Mouse (Mus musculus) spleen, postnatal 36 days (tissue): ENCODE measurements around the gene Gna15.

Source experiments
- DNase-seq, 2 experiments: peaks; one replicate each; pipeline ENCODE4 v3.0.0; 2022; ENCODE audit warnings: low spot score in 2 of 2, mixed read lengths in 1 of 2

Gene Gna15

DNA sequence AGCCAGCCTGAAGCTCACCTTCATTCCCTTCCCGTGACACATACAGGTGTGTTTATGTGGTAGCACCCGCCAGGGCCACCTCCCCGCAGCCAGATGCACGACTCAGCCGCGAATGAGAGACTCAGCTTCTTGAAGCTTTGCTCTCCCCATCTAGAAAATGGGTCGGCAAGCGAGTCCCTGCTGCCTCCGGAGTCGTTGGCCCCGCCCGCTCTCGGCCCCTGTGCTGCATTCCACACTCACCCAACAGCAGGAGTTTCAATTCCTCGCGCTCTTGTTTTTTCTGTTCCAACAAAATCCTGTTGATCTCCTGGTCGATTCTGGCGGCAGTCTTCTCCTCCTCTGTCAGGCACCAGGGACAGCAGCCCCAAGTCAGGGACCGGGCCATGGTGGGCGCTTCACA is 455 bp downstream of the Gna15 start:
- no peak for DNase-seq

DNA sequence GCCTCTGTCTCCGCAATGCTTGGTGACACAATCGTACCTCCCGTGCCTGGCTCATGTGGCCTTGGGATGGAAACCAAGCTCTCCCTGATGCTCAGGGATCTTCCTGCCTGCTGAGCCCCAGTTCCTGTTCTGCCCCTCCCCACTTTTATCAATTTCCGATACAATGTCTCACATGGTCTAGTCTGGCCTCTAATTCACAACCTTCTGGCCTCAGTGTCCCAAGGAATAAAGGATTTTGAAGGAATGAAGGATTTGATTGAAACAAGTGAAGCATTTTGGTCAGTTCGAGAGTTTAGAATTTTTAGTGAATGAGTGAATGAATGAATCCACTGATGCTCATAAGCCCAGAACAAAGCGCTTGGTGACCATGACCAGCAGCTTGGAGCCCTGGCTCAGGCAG is 883 bp downstream of the Gna15 start:
- DNase-seq = no peak

DNA sequence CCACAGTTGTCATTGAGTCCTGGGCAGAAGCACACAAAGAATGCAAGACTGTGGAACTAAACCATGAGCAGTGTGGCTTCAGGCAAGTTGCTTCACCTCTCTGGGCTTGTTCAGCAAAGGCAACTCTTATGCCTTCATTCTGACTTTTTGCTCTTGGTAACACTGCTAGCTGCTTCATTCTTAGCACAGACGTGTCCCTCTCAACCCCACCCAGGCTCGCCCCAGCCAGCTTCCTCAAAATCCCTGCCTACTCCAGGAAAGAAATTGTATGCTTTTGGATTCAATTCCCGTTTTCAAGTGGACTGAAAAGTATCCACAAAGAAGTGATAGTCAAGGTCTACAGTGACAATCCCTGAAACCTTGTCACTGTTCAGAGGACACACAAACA is 4.1 kb downstream of the Gna15 start:
- no peak for DNase-seq

DNA sequence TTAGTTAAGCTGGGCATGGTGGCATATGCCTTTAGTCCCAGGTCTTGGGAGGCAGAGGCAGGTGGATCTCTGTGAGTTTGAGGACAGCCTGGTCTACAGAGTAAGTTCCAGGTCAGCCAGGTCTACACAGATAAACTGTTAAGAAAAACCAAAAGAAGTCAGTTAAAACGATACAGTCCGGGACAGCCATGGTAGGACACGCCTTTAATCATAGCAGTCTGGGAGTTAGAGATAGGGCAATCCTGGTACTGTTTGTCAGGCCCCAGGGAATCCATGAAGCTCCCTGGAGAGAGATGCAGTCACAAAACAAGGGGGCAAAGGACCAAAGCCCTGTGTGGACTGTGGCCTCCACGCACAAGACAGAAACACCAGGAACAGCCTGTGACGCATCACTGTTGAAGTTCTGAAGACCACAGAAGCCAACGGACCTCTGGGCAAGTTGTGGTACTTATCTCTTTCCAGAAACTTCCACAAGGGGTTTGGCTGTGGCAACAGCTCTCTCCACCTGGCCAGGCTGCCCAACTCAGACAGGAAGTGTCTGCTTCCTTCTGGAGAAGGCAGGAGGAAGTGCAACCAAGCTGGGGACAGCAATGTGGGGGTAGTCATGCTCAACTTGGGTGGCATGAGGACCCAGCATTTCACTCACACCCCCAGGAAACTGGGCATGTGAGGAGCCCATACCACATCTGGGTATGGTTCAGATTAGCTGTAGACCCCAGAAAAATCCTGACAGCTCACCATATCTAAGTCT is 4.6 kb downstream of the Gna15 start:
- peak; percentile 64 to 69 for DNase-seq

DNA sequence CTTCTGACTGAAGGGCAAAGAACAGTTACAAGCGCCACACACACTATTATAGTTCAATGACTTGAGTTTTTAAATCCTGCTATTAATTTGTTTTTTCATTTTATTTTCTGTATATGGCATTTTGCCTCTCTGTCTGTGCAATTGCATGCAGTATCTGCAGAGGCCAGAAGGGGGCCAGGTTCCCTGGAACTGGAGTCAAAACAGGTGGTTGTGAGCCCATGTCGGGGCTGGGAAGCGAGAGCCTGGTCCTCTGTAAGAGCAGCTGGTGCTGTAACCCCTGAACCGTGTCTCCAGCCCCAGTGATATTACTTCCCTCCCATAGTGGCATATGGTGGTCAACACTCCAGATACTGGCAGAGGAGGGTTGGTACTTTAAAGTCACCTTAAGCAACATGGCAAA is 5.5 kb downstream of the Gna15 start:
- DNase-seq = peak; percentile 76 to 84

DNA sequence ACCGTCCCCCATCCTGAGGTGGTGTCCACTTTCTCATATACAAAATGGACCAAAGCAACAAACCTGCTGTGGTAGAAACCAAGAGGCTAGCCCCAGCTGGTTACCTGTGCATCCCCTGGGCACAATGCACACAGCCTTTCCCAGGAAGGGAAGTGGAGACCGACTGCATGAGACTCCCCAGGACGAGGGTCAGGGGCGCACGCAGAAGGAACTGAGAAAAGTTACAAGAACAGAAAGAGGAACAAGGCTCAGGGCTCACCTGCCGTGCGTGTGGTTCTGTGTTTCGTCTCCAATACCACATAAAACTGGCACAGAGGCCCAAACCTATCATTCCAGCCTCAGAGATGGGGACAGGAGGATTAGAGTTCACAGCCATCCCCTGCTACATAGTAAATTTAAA is 6.8 kb downstream of the Gna15 start:
- DNase-seq = peak; percentile 81 to 82

DNA sequence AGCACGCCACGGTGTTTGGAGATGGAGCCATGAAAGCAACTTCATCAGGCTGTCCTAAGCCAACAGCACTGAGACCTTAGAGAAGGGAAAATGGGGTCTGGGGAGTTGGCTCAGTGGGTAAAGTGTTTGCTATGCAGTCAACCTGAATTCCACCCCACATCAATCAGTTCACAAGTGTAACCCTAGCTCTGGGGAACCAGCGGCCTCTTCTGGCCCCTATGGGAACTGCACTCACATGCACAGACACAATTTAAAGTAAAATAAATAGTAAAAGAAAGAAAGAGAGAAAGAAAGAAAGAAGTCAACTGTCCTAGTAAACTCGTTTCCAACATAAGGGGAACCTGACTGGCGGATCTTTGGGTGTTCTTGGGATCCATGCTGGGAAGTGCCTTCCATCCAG is 10.2 kb downstream of the Gna15 start:
- DNase-seq = no peak

DNA sequence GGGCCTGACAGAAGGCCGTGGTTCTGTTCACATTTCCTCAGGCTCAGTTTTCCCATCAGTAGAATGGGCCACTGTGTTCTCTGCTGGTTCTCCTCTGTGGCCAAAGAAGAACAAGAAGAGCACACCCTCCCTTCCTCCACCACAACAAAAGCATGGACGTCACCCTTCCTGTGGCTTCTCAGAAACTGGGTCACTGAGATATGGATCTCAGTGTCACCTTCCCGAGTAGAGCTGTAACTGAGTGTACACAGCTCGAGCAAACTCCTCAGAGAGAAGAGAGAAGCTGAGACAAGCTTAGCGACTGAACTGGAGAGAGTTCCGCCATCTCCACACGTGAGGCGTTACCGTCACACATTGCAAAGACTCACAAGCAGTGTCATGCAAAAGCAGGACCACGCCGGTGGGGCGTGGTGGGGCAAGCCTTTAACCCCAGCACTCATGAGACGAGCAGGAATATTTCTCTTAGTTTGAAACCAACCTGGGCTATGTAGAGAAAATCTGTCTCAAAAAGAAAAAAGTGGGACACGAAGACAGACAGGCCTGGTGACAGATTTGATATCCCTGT is 13.7 kb downstream of the Gna15 start:
- DNase-seq = no peak

DNA sequence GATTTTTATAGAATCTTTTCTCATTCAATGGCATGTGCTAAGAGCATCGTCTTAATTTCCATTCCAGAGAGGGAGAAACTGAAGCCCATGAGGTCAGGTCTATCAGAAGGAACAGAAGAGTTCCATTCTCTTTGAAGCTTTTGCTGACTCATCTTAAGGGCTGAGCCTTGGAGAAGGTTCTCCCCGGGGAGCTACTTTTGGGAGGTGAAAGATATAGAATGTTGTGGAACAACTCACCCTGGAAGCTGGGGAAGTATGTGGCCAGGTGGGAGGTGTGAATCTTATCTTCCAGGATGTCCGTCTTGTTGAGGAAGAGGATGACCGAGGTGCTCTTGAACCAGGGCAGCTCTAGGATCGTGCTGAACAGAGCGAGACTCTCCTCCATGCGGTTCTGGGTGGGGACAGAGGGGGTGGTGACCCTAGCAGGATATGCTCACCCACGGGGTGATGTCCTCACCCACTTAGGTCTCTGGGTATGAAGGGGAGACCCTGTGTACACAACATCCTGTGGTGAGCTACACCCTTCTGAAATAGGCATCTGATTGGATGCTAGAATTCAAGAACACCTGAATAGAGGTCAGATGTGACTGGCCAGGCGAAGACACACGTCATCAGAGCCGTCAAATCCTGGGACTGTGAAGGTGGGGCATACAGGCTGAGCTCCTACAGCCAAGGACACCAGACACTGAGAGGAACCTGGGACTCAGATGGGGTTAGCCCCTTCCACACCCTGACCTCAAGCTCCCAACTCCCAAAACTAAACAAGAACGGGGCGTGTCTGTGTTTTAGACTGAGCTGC is 16.1 kb downstream of the Gna15 start:
- peak in 1 of 2 experiments; percentile 36 for DNase-seq

DNA sequence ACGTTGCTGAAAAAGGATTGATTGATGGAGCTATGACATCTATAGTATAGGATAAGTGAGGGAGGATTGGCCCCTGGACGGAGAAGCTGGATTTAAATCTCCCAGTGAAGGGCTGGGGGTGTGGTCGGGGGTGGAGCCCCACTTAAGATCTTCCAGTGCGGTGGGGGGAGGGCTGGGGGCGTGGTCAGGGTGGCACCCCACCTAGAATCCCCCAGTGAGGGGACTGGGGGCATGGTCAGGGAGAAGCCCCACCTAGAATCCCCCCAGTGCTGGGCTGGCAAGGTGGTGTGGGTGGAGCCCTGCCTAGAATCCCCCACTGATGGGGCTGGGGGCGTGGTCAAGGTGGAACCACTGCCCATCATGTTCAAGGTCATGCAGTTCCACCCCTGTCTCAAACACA is 16.9 kb downstream of the Gna15 start:
- no peak for DNase-seq

DNA sequence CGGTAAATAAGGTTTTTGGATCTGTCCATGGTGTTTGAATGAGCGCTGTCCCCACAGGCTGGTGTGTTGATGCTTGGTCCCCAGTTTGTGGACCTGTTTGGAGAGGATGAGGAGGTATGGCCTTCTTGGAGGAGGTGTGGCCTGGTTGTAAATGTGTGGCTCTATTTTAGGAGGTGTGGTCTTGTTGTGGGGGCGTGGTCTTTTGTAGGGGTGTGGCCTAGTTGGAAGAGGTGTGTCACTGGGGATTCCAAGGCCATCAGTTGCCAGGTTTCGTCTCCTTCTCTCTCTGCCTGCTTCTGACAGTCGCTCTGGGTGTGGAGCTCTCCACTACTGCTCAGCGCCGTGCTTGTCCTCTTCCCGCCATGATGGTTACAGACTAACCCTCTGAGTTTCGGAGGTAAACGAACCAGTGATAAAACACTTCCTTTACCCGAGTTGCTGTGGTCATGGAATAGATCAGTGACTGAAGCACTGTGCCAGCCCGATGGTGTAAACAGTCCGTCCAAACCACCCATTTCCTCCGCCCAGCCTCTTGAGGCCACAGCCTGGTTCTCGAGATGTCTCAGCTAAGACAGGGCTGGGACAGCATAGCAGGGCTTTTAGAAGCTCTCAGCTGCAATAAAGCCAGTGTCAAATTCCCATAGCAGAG is 18.9 kb downstream of the Gna15 start:
- no peak for DNase-seq

DNA sequence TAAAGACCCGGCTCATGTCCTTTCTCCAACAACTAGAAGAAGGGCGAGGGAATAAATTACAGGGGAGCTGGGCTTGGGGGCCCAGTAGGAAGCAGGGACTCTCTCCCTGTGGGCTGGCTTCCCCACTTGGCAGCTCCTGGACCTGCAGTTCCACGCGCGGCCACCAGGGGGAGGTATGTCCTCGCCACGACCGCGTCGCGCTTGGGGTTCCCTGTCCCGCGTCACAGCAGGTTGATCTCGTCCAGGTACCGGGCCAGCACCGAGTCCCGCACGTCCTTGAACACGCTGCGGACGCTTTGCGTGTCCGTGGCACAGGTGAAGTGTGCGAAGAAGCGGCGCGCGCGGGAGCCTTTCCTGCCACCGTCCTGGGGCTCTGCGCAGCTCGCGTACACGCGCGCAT is 21.4 kb downstream of the Gna15 start:
- peak; percentile 77 to 83 for DNase-seq

DNA sequence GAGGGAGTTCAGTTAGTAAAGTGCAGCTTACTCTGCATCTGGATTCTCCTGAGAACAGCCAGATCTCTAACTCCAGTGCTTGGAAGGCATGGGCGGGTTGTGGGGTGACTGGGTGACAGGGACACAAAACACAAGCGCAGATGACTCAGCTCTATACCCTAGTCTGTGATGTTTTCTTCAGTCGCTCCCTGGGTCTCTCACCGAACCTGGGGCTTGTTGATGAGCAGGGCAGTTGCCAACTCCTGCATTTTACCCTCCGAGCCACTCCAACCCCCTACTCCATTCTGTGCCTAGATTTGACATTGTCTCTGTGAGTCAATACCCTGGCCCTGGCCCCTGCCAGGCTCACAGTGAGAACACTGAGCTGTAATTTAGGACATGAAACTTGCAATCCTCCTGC is 22.2 kb downstream of the Gna15 start:
- DNase-seq = no peak

DNA sequence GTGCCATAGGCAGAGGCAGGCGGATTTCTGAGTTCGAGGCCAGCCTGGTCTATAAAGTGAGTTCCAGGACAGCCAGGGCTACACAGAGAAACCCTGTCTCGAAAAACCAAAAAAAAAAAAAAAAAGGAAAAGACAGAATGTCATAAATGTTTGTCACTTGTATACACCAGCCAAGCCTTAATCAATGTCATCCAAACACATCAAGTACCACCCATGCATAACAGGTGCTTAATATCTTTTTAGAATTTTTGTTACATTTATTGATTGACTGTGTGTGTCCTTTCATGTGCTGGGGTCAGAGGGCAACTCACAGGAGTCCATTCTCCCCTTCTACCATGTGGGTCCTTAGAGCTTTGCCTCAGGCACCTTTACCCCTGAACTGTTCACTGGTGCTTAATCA is 24.0 kb downstream of the Gna15 start, which contains the start of gene S1pr4:
Gene S1pr4 (minus strand): TSS at position 101 of the 400 bp plus-strand sequence.
- no peak for DNase-seq

DNA sequence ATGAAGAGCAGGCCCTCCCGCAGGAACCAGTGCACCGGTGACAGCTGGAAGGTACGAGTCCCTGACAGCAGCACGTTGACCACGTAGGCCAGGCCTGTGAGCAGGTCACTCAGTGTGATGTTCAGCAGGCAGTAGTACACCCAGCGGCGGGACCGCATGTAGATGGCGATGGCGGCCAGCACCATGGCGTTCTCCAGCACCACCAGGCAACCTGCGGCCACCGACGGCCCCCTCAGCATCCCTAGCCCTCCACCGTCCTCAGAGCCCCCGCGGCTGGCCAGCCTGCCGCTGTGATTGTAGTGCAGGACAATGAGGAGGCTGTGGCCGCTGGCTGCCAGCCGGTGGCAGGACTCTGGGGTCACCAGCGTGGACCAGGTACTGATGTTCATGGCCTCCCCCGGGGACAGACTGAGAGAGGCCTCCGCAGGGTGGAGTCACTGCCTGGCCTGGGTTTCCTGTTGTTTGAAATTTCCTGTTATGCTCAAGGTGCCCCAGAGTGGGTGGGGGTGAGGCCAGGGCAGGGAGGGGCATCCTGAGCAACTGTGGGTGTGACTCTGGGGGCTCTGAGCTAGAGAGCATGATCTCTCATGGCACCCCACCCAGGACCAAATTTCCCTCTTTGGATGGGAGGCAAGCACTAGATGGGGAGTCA is 24.6 kb downstream of the Gna15 start:
- DNase-seq = peak; percentile 94 to 95

DNA sequence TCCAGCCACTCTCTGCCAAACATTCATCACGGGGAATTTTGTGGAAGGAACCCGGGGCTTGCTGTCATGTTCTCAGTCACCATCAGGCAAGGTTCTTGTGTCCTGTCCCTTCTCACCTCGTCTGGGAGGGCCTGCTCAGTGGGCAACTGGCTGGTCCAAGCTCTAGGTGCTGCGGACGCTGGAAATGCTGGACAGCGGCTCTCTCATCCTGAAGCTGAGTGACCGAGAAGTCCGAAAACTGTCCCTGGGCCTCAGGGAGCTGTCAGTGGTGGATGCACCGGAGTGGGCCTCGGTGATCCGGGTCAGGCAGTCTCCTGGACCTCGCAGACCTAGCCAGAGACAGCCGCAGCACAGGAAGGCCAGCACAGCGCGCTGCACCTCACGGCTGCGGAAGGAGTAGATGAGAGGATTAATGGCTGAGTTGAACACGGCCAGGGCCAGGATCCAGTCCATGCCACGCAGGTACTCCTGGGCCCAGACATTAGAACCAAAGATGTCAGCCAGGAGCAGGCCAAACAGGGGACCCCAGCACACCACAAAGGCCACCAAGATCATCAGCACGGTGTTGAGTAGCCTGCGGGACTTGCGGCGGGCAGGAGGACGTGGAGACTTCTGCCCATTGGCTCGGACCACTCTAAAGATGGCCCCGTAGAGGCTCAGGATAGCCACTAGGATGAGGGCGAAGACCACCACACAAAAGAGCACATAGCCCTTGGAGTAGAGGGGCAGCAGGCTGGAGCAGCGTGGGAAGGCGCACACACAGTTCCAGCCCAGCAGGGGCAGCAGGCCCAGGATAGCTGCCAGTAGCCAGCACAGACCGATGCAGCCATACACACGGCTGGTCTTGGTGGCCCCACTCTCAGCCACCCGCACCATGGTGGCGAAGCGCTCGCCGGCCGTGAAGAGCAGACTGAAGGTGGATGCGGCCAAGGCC is 25.4 kb downstream of the Gna15 start:
- DNase-seq = no peak

DNA sequence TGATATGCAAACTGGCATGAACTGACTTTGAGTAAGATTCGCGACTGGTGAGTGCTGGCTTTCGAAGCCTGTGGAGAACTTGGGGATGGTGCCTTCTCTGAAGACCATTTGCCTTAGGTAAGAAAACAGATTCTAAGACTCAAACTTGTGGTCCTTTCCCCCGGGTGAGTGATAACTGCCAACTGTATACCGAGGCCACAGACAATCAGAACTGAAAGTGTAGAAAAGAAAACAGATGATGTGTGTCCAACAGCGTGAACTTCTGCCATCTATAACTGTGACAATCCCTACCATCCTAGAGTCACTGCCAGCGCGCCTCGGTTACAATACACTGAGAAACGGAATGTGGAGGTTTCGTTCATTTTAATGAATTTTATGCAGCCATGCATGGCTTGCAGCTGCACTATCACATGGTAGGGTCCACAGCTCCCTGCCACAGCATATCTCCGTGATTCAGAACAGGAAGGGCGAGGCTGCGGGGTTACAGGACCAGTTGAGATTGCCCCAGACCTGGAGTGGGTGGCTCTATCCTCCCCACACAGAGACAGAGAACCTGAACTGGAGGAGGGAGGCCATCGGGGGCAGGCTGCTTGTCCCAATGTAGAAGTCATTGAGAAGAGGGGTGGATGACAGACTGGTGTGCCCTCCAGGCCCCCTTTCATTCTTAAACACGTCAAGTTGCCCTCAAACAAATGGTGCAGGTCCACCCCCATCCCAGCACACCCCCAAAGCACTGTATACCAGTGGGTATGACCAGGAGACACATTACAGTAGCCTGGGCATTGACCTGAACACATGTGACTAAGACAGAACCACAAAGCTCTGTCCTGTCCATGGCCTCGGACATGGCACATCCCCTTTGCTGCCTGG is 26.4 kb downstream of the Gna15 start:
- DNase-seq = peak; percentile 74 to 76

DNA sequence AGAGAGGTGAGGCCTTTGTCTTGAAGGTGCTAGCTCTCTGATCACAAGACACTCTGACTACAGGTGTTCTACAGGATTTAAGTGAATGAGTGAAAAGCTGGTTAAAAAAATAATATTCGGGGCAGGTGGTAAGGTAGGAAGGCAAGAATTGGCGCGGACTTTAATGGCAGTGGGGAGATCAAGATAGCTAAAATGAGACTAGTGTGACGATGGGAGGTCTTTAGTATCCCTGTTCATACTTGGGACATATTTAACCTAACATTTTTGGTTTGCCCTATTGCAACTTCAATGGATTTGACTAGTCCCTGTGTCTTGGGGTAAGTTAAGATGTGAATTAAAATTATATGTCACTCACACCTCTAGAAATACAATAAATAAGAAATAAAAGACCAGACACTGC is 27.1 kb downstream of the Gna15 start:
- no peak for DNase-seq

DNA sequence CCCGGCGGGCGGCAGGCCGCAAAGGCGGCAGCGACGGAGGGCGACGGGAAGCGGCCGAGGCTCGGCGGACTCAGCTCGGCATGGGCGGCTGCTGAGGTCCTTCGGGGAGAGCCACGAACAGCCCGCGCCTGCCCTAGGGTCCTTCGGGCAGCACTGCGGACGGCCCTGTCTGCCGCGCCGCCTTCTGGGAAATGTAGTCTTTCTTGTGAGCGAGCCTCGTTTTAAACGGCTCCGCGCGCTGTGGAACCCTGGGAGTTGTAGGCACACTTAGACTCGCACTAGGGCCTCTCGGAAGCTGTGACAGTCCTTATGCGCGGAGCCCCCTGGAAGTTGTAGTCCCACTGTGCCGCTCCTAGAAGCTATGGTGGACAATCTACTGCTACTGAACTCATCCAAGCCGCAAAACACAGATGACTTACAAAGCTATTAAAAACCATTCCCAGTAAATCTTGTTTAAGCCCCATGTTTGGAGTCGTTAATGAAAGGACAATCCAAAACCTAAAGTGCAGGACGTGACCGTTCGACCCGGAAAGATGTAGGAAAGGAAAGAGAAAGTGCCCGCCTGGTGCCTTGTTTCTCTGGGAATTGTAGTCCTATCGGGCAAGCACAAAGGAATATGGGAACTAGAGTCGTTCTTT is 27.6 kb downstream of the Gna15 start, which contains the start of gene Ncln:
Gene Ncln (minus strand): TSS at position 129 of the 638 bp plus-strand sequence.
- DNase-seq = peak; percentile 97 to 98
